Mouse (Mus musculus): Measurements from ENCODE around the gene Cd177.

DNA sequence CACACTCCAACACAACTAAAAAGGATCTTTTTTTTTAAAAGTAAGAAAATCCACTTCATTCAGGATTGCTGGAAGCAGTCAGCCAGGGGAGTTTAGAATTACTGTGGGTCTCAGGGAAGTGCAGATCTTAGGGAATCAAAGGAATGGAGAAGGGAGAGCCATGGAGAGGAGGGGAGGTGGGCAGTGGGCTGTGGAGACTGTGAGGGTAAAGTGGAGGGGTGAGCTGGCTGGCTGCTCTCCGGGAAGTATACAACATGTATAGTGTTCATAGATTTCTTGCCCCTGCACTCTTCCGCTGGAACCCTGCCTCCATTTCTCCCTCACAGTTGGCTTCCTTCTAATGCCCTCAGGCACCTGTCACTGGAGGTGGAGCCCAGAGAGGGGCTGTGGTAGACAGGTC lies 8.5 kb downstream of the Cd177 start:
- TF ChIP-seq CTCF (IDR thresholded peaks at IDR 0.05; ENCODE audit: insufficient read depth, low read depth, low read length), result no peak
- TF ChIP-seq POLR2A (IDR thresholded peaks at IDR 0.05; ENCODE audit: insufficient read depth, low read depth, low read length), result no peak

Measured in olfactory bulb, adult 2 months (tissue).